Mouse (Mus musculus) stomach, postnatal 0 days (tissue): ENCODE measurements around the gene Gm49630. TPM values are rescaled to one million over a fixed set of nuclear protein-coding genes. Genes with fewer than 3 reads are reported as not detected.
"Not testable (repeated sequence)": the region's sequence is repeated elsewhere in the genome, so short reads cannot be mapped to it uniquely, and the experiment has no call there.

Experiments used
- ATAC-seq: fragments of 200-750 bp; cut with Nextera tagmentation; 2 replicates; pipeline ENCODE4 v1.8.0; 2017; ENCODE audit not compliant: low FRiP score, low TSS enrichment
- DNase-seq: peaks from one replicate; pipeline ENCODE4 v3.0.0-alpha.2; 2016; ENCODE audit warnings: low spot score
- H3K27ac ChIP-seq: fragments of 300-500 bp; sonication (generic); replicated peaks from 2 replicates; pipeline ENCODE4 v1.5.1; 2014; ENCODE audit warnings: mild to moderate bottlenecking, control low read depth
- H3K27me3 ChIP-seq: fragments of 300-500 bp; sonication (generic); 2 replicates; pipeline ENCODE4 v1.6.1; 2014; ENCODE audit warnings: low read length; ENCODE audit not compliant: control insufficient read depth, insufficient read depth
- H3K36me3 ChIP-seq: fragments of 300-500 bp; sonication (generic); 2 replicates; pipeline ENCODE4 v1.6.1; 2014; ENCODE audit warnings: low read length, mixed read lengths; ENCODE audit not compliant: control insufficient read depth, insufficient read depth
- H3K4me1 ChIP-seq: fragments of 300-500 bp; sonication (generic); replicated peaks from 2 replicates; pipeline ENCODE4 v1.6.1; 2014; ENCODE audit warnings: antibody characterized with exemption; ENCODE audit not compliant: control insufficient read depth, insufficient read depth
- H3K4me2 ChIP-seq: fragments of 300-500 bp; sonication (generic); replicated peaks from 2 replicates; pipeline ENCODE4 v1.6.1; 2014; ENCODE audit warnings: low read depth, mild to moderate bottlenecking, control low read depth, moderate library complexity
- H3K4me3 ChIP-seq: fragments of 300-500 bp; sonication (generic); 2 replicates; pipeline ENCODE4 v1.5.1; 2014; ENCODE audit warnings: low read depth, low read length, control low read depth
- H3K9ac ChIP-seq: fragments of 300-500 bp; sonication (generic); 2 replicates; pipeline ENCODE4 v1.6.1; 2014; ENCODE audit warnings: mild to moderate bottlenecking, low read length, control low read depth, mixed read lengths
- H3K9me3 ChIP-seq: fragments of 300-500 bp; sonication (generic); 2 replicates; pipeline ENCODE4 v1.6.1; 2016; ENCODE audit warnings: low read length; ENCODE audit not compliant: control insufficient read depth
- CTCF ChIP-seq: IDR thresholded peaks from 2 replicates; pipeline ENCODE4 v1.5.1; 2016; ENCODE audit warnings: antibody characterized with exemption, low read depth, mild to moderate bottlenecking, moderate library complexity
- WGBS: fragments of 180-500 bp; shearing (Covaris S2); extraction: QIAGEN DNeasy Blood & Tissue Kit; methylation state at CpG from one replicate; pipeline ENCODE4 v1.1.7; 2014; 5-methylcytosine and 5-hydroxymethylcytosine counted together
- polyA plus RNA-seq: library from polyadenylated mRNA; unstranded; fragments of >200 nt; fragmentation: Nextera tagmentation; extraction: Ambion mirVana; gene quantifications from 2 replicates; pipeline ENCODE4 v1.2.1, GENCODE M21; 2015

The Gm49630 gene
- polyA plus RNA-seq, 1 experiment from 2014 or later: not detected

DNA sequence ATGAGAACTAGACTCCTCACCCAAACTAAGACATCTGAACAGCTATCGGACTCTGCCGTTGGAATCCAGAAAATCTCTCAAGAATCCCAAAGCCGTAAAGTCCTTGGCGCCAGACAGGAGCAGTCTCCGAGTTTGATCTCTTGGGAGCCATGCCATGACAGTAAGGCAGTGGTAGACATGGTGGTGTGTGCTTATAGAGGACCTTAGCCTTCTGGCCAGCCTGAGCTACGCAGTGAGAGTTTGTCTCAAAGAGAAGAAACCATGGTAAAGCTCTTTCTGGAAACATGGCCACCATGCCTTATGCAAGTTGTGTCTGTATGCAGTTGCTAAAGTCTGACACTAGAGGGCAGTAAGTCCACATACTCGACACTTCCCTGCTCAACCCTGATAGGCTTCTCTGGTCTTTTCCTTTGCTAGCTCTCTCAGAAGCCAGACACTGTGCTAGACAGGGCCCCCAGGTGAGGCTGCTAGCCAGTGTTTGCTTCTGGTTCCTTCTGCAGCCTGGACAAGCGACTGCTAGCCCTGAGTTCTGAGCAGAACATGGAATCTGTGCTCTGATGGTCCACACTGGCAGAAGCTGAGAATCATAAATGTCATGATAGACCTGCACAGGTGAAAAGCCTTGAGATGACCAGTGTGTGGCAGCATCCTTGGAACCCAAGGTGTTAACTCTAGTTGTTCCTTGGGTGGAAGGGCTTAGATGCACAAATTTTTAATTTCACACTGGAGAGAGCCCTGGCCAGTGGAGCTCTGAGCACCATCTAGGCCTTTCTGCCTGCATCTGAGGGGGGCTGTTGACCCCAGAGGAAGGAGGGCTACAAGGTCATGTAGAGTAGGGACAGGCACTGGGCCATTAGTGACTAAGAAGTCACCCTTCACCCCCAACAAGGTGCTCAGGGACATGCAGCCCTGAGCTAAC lies 65.2 kb downstream of the Gm49630 start:
- H3K4me1 ChIP-seq, H3K4me2 ChIP-seq, H3K27me3 ChIP-seq, H3K36me3 ChIP-seq, H3K4me3 ChIP-seq, H3K9me3 ChIP-seq, H3K9ac ChIP-seq, DNase-seq, H3K27ac ChIP-seq: not testable (repeated sequence)
- ATAC-seq: peak; percentile 84
- TF ChIP-seq CTCF: peak; percentile 63
- WGBS: 60% methylated on average over 8 of the region's 8 CpGs

Other genes starting within 250 kb of the Gm49630 start
- gene Rps6ka2, start 201.9 kb downstream of the Gm49630 start, polyA plus RNA-seq: 2.0 and 2.6 TPM in 2 replicates
- gene Tcp10a, start 47.3 kb downstream of the Gm49630 start, polyA plus RNA-seq: 0.06 TPM in 1 of 2 replicates, not detected in the other
- 0.27 and 0.46 TPM in 2 replicates for gene Ttll2, start 19.3 kb downstream of the Gm49630 start, polyA plus RNA-seq
- gene Unc93a2, start 13.5 kb upstream of the Gm49630 start, polyA plus RNA-seq: 2.6 and 3.8 TPM in 2 replicates